In the genomic region with DNA sequence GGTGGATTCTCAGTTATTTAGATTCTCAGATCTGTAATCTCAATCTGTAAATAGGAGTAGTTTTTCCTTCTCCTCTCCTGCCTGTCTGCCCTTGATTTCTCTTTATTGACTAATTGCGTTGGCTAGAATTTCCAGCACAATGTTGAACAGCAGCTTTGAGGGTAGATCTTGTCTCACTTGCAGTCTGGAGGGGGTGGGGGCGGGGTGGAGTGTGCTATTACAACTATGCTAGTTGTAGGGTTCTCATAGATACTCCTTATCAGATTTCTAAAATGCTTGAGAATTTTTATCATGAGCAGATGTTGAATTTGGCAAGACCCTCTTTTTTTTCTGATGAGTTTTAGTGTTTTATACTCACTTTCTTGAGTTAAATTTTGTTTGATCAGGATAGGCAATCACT, we compare ENCODE assay signal across 30 mouse cellular contexts. TPM values are rescaled to one million over a fixed set of nuclear protein-coding genes. Genes with fewer than 3 reads are reported as not detected.
DNase-seq lines count a peak whose midpoint lies in the region; ATAC-seq and TF ChIP-seq lines count a peak whose summit lies in the region.
"Had no signal": no experiment of that assay in that cellular context is flagged by ENCODE, and none has a peak within 500 bp of the region (broad histone marks: within the 10 kb centered on the region; RNA-seq: fewer than 3 reads in every experiment).

No protein-coding gene starts in this region.

- no peaks in the 10 kb centered on the region for H3K79me2 ChIP-seq in MEL (ENCODE audit: control insufficient read depth, insufficient read depth, low read length, poor library complexity)

- H3K36me3 ChIP-seq in lung, embryonic 16.5 days (ENCODE audit: control insufficient read depth, insufficient read depth, low read length): no peaks in the 10 kb centered on the region
- H3K36me3 ChIP-seq in MEL (ENCODE audit: control insufficient read depth in 1 of 2, insufficient read depth in 2 of 2, low read length in 2 of 2): peaks cover 0 to 8% of the 10 kb centered on the region in 2 experiments; a peak in 2 of 4 replicates
- H3K36me3 ChIP-seq in embryonic facial prominence, embryonic 14.5 days (ENCODE audit: control insufficient read depth, insufficient read depth, low read length): no peaks in the 10 kb centered on the region
- no peaks in the 10 kb centered on the region for H3K36me3 ChIP-seq in forebrain, postnatal 0 days (ENCODE audit: insufficient read depth)
- H3K36me3 ChIP-seq: embryonic facial prominence, embryonic 12.5 days; embryonic facial prominence, embryonic 15.5 days; forebrain, embryonic 10.5 days; forebrain, embryonic 12.5 days had no signal

- H3K27ac ChIP-seq in lung, embryonic 16.5 days (ENCODE audit: low read length): no peak overlapping the region
- no peak overlapping the region for H3K27ac ChIP-seq in MEL (ENCODE audit: control insufficient read depth, low read depth, low read length)
- no peak overlapping the region for H3K27ac ChIP-seq in embryonic facial prominence, embryonic 14.5 days (replicated peaks; ENCODE audit: low read depth, low read length)
- no peak overlapping the region for H3K27ac ChIP-seq in forebrain, postnatal 0 days (ENCODE audit: low read depth, low read length)
- H3K27ac ChIP-seq: embryonic facial prominence, embryonic 12.5 days; embryonic facial prominence, embryonic 15.5 days; forebrain, embryonic 10.5 days; forebrain, embryonic 12.5 days had no signal

- ATAC-seq in lung, embryonic 16.5 days (ENCODE audit: low read depth): peak; percentile 59; the same call in 1 of the 2 replicates
- ATAC-seq in embryonic facial prominence, embryonic 14.5 days (ENCODE audit: low read depth): no peak
- no peak for ATAC-seq in forebrain, postnatal 0 days
- ATAC-seq: activated CD4-positive, CD25-positive, alpha-beta regulatory T cell, adult 4 months; forebrain, embryonic 14.5 days; forebrain, embryonic 16.5 days; Patski had no signal

- TF ChIP-seq EP300 in MEL (IDR thresholded peaks at IDR 0.05; ENCODE audit: low read depth in 1 of 2, low read length in 2 of 2): no peak

- H3K4me1 ChIP-seq in lung, embryonic 16.5 days (replicated peaks; ENCODE audit: control insufficient read depth, insufficient read depth, low read length): no peaks in the 10 kb centered on the region
- H3K4me1 ChIP-seq in MEL (ENCODE audit: control insufficient read depth in 1 of 2, insufficient read depth in 2 of 2, low read length in 2 of 2): peaks cover 0 to 11% of the 10 kb centered on the region in 2 experiments; a peak in 2 of 4 replicates
- no peaks in the 10 kb centered on the region for H3K4me1 ChIP-seq in embryonic facial prominence, embryonic 14.5 days (ENCODE audit: control insufficient read depth, insufficient read depth, low read length)
- no peaks in the 10 kb centered on the region for H3K4me1 ChIP-seq in forebrain, postnatal 0 days (ENCODE audit: insufficient read depth)
- H3K4me1 ChIP-seq: embryonic facial prominence, embryonic 12.5 days; embryonic facial prominence, embryonic 15.5 days; forebrain, embryonic 10.5 days; forebrain, embryonic 12.5 days had no signal

- TF ChIP-seq CTCF in MEL (IDR thresholded peaks at IDR 0.05 in 2 of 3, conservative IDR thresholded peaks at IDR 0.05 in 1 of 3; ENCODE audit: control insufficient read depth in 1 of 3, insufficient read depth in 1 of 3, low read depth in 2 of 3, low read length in 3 of 3, poor library complexity in 1 of 3, severe bottlenecking in 1 of 3): no peak
- TF ChIP-seq CTCF in forebrain, postnatal 0 days (IDR thresholded peaks at IDR 0.05; ENCODE audit: low read depth): no peak

- H3K4me2 ChIP-seq in lung, embryonic 16.5 days (ENCODE audit: low read depth, low read length): no peak overlapping the region
- no peak overlapping the region for H3K4me2 ChIP-seq in embryonic facial prominence, embryonic 14.5 days (ENCODE audit: low read depth, low read length)
- no peak overlapping the region for H3K4me2 ChIP-seq in forebrain, postnatal 0 days (ENCODE audit: low read depth)
- H3K4me2 ChIP-seq: embryonic facial prominence, embryonic 12.5 days; embryonic facial prominence, embryonic 15.5 days; forebrain, embryonic 12.5 days had no signal

- no peak for TF ChIP-seq POLR2A in MEL (IDR thresholded peaks at IDR 0.05; ENCODE audit: control insufficient read depth in 1 of 2, insufficient read depth in 1 of 2, low read depth in 1 of 2, low read length in 2 of 2, poor library complexity in 1 of 2)

- H3K27me3 ChIP-seq in lung, embryonic 16.5 days (ENCODE audit: control insufficient read depth, insufficient read depth, low read depth, low read length): no peaks in the 10 kb centered on the region
- no peaks in the 10 kb centered on the region for H3K27me3 ChIP-seq in MEL (ENCODE audit: control insufficient read depth in 1 of 2, insufficient read depth in 2 of 2, low read length in 2 of 2)
- no peaks in the 10 kb centered on the region for H3K27me3 ChIP-seq in embryonic facial prominence, embryonic 14.5 days (replicated peaks; ENCODE audit: control insufficient read depth, insufficient read depth, low read length)
- no peaks in the 10 kb centered on the region for H3K27me3 ChIP-seq in forebrain, postnatal 0 days (ENCODE audit: insufficient read depth, low read length)
- H3K27me3 ChIP-seq: embryonic facial prominence, embryonic 12.5 days; embryonic facial prominence, embryonic 15.5 days; forebrain, embryonic 12.5 days had no signal

- 45% methylated on average over 2 of the region's 2 CpGs for WGBS in lung, embryonic 16.5 days
- 56% methylated on average over 2 of the region's 2 CpGs for WGBS in embryonic facial prominence, embryonic 14.5 days
- 65% methylated on average over 2 of the region's 2 CpGs for WGBS in forebrain, postnatal 0 days

- TF ChIP-seq RAD21 in MEL (IDR thresholded peaks at IDR 0.05; ENCODE audit: low read depth, low read length): no peak

- no peaks in the 10 kb centered on the region for H3K9me3 ChIP-seq in lung, embryonic 16.5 days (ENCODE audit: control insufficient read depth, low read length)
- H3K9me3 ChIP-seq in MEL (replicated peaks; ENCODE audit: insufficient read depth, low read length): no peaks in the 10 kb centered on the region
- no peaks in the 10 kb centered on the region for H3K9me3 ChIP-seq in embryonic facial prominence, embryonic 14.5 days (ENCODE audit: control insufficient read depth, low read length)
- no peaks in the 10 kb centered on the region for H3K9me3 ChIP-seq in forebrain, postnatal 0 days (ENCODE audit: low read length)
- H3K9me3 ChIP-seq: embryonic facial prominence, embryonic 12.5 days; embryonic facial prominence, embryonic 15.5 days; forebrain, embryonic 10.5 days; forebrain, embryonic 12.5 days had no signal

- no peak overlapping the region for H3K4me3 ChIP-seq in lung, embryonic 16.5 days (ENCODE audit: low read length)
- H3K4me3 ChIP-seq in MEL (ENCODE audit: control insufficient read depth in 1 of 2, insufficient read depth in 1 of 2, low read depth in 2 of 2, low read length in 2 of 2): peak overlapping the region; percentile 25 to 28; a peak in 2 of 4 replicates
- no peak overlapping the region for H3K4me3 ChIP-seq in embryonic facial prominence, embryonic 14.5 days (ENCODE audit: low read depth, low read length)
- H3K4me3 ChIP-seq in forebrain, postnatal 0 days (ENCODE audit: low read depth, low read length): no peak overlapping the region
- H3K4me3 ChIP-seq: embryonic facial prominence, embryonic 12.5 days; embryonic facial prominence, embryonic 15.5 days; erythroblast, embryonic 14.5 days; forebrain, embryonic 10.5 days; forebrain, embryonic 12.5 days had no signal

- no peak for DNase-seq in lung, postnatal 14 days
- DNase-seq in MEL (ENCODE audit: low read depth, low spot score): peak; percentile 19
- DNase-seq in embryonic facial prominence, embryonic 14.5 days (ENCODE audit: low spot score): peak; percentile 11
- no peak for DNase-seq in MN1 (ENCODE audit: low spot score)
- DNase-seq in forebrain, postnatal 0 days: no peak
- DNase-seq: adrenal gland, adult 8-10 months; adrenal gland, postnatal 14 days; adrenal gland, postnatal 36 days; cerebellum, adult 11 months; cerebellum, adult 18-20 months; cerebellum, adult 8-10 months; cerebellum, adult 9-11 months; cerebellum, postnatal 14 days; cerebellum, postnatal 36 days; embryo, embryonic 11 days had no signal

- no peak overlapping the region for H3K9ac ChIP-seq in lung, embryonic 16.5 days (ENCODE audit: low read length)
- no peak overlapping the region for H3K9ac ChIP-seq in MEL (ENCODE audit: control insufficient read depth, low read depth, low read length, poor library complexity, severe bottlenecking)
- H3K9ac ChIP-seq in embryonic facial prominence, embryonic 14.5 days (ENCODE audit: low read depth, low read length): no peak overlapping the region
- no peak overlapping the region for H3K9ac ChIP-seq in forebrain, postnatal 0 days
- H3K9ac ChIP-seq: embryonic facial prominence, embryonic 12.5 days; embryonic facial prominence, embryonic 15.5 days; forebrain, embryonic 12.5 days had no signal

RNA-seq across cellular contexts. Expression of gene Iqcf5, which starts 5.1 kb away (rescaled TPM):
- polyA plus RNA-seq in lung, embryonic 16.5 days (2015; fragmentation: Nextera tagmentation; extraction: Ambion mirVana): not detected in 2 replicates
- 0.81 and 1.0 TPM in 2 replicates for total RNA-seq in MEL (2012; rRNA removed)
- polyA plus RNA-seq in MEL (2012; ENCODE audit: insufficient read depth in 1 of 2, insufficient read length in 2 of 2, low read depth in 1 of 2, low replicate concordance in 2 of 2, missing spikeins in 1 of 2): 1 to 10 TPM in 1 of 2 experiments, not detected in 1; 1.5 TPM
- not detected in 2 replicates for polyA plus RNA-seq in embryonic facial prominence, embryonic 14.5 days (2014; fragmentation: Nextera tagmentation; extraction: Ambion mirVana)
- not detected in 2 replicates for total RNA-seq in forebrain, postnatal 0 days (2014; rRNA removed)
- 0.41 TPM in 1 of 2 replicates, not detected in the other for polyA plus RNA-seq in forebrain, postnatal 0 days (2015; fragmentation: Nextera tagmentation; extraction: Ambion mirVana)
- total RNA-seq: adrenal gland, adult 18-20 months; adrenal gland, adult 8-10 months; adrenal gland, postnatal 14 days; adrenal gland, postnatal 36 days; common myeloid progenitor, adult 5-6 weeks had no signal
- polyA plus RNA-seq: activated CD4-positive, CD25-positive, alpha-beta regulatory T cell, adult 4 months; brain, embryonic 14.5 days; C2C12; embryonic facial prominence, embryonic 12.5 days; embryonic facial prominence, embryonic 15.5 days; erythroblast, embryonic 14.5 days; forebrain, embryonic 10.5 days; forebrain, embryonic 12.5 days; forebrain, embryonic 14.5 days; forebrain, embryonic 16.5 days; Patski had no signal

RNA-seq across cellular contexts. Expression of gene Iqcf1, which starts 19.7 kb away (rescaled TPM):
- polyA plus RNA-seq in lung, embryonic 16.5 days (2015; fragmentation: Nextera tagmentation; extraction: Ambion mirVana): not detected in 2 replicates
- 0.39 TPM in 1 of 2 replicates, not detected in the other for total RNA-seq in MEL (2012; rRNA removed)
- polyA plus RNA-seq in MEL (2012; ENCODE audit: insufficient read depth in 1 of 2, insufficient read length in 2 of 2, low read depth in 1 of 2, low replicate concordance in 2 of 2, missing spikeins in 1 of 2): under 1 TPM in 1 of 2 experiments, not detected in 1; 0.52 TPM
- not detected in 2 replicates for polyA plus RNA-seq in embryonic facial prominence, embryonic 14.5 days (2014; fragmentation: Nextera tagmentation; extraction: Ambion mirVana)
- total RNA-seq in forebrain, postnatal 0 days (2014; rRNA removed): not detected in 2 replicates
- polyA plus RNA-seq in forebrain, postnatal 0 days (2015; fragmentation: Nextera tagmentation; extraction: Ambion mirVana): not detected in 2 replicates
- total RNA-seq: adrenal gland, adult 18-20 months; adrenal gland, adult 8-10 months; adrenal gland, postnatal 14 days; adrenal gland, postnatal 36 days; common myeloid progenitor, adult 5-6 weeks had no signal
- polyA plus RNA-seq: activated CD4-positive, CD25-positive, alpha-beta regulatory T cell, adult 4 months; brain, embryonic 14.5 days; embryonic facial prominence, embryonic 12.5 days; embryonic facial prominence, embryonic 15.5 days; erythroblast, embryonic 14.5 days; forebrain, embryonic 10.5 days; forebrain, embryonic 12.5 days; forebrain, embryonic 14.5 days; forebrain, embryonic 16.5 days; Patski had no signal

RNA-seq across cellular contexts. Expression of gene Iqcf3, which starts 42.0 kb away (rescaled TPM):
- polyA plus RNA-seq in lung, embryonic 16.5 days (2015; fragmentation: Nextera tagmentation; extraction: Ambion mirVana): not detected in 2 replicates
- total RNA-seq in MEL (2012; rRNA removed): not detected in 2 replicates
- polyA plus RNA-seq in MEL (2012; ENCODE audit: insufficient read depth in 1 of 2, insufficient read length in 2 of 2, low read depth in 1 of 2, low replicate concordance in 2 of 2, missing spikeins in 1 of 2): not detected
- not detected in 2 replicates for polyA plus RNA-seq in embryonic facial prominence, embryonic 14.5 days (2014; fragmentation: Nextera tagmentation; extraction: Ambion mirVana)
- total RNA-seq in forebrain, postnatal 0 days (2014; rRNA removed): not detected in 2 replicates
- not detected in 2 replicates for polyA plus RNA-seq in forebrain, postnatal 0 days (2015; fragmentation: Nextera tagmentation; extraction: Ambion mirVana)
- total RNA-seq: adrenal gland, adult 18-20 months; adrenal gland, adult 8-10 months; adrenal gland, postnatal 14 days; adrenal gland, postnatal 36 days; common myeloid progenitor, adult 5-6 weeks; ES-E14 had no signal
- polyA plus RNA-seq: activated CD4-positive, CD25-positive, alpha-beta regulatory T cell, adult 4 months; brain, embryonic 14.5 days; C2C12; embryonic facial prominence, embryonic 12.5 days; embryonic facial prominence, embryonic 15.5 days; erythroblast, embryonic 14.5 days; forebrain, embryonic 10.5 days; forebrain, embryonic 12.5 days; forebrain, embryonic 14.5 days; forebrain, embryonic 16.5 days; Patski had no signal

RNA-seq across cellular contexts. Expression of gene Parp3, which starts 42.7 kb away (rescaled TPM):
- 4.7 and 6.0 TPM in 2 replicates for polyA plus RNA-seq in lung, embryonic 16.5 days (2015; fragmentation: Nextera tagmentation; extraction: Ambion mirVana)
- 1.4 and 2.2 TPM in 2 replicates for total RNA-seq in MEL (2012; rRNA removed)
- polyA plus RNA-seq in MEL (2012; ENCODE audit: insufficient read depth in 1 of 2, insufficient read length in 2 of 2, low read depth in 1 of 2, low replicate concordance in 2 of 2, missing spikeins in 1 of 2): 1 to 10 TPM in 1 of 2 experiments, not detected in 1; 5.0 TPM
- polyA plus RNA-seq in embryonic facial prominence, embryonic 14.5 days (2014; fragmentation: Nextera tagmentation; extraction: Ambion mirVana): 5.5 and 6.2 TPM in 2 replicates
- total RNA-seq in forebrain, postnatal 0 days (2014; rRNA removed): 2.2 and 6.2 TPM in 2 replicates
- polyA plus RNA-seq in forebrain, postnatal 0 days (2015; fragmentation: Nextera tagmentation; extraction: Ambion mirVana): 1.4 and 1.7 TPM in 2 replicates

RNA-seq across cellular contexts. Expression of gene Rrp9, which starts 43.7 kb away (rescaled TPM):
- polyA plus RNA-seq in lung, embryonic 16.5 days (2015; fragmentation: Nextera tagmentation; extraction: Ambion mirVana): 39.4 and 39.8 TPM in 2 replicates
- total RNA-seq in MEL (2012; rRNA removed): 226 and 315 TPM in 2 replicates
- polyA plus RNA-seq in MEL (2012; ENCODE audit: insufficient read depth in 1 of 2, insufficient read length in 2 of 2, low read depth in 1 of 2, low replicate concordance in 2 of 2, missing spikeins in 1 of 2): 100 to 1,000 TPM in 1 of 2 experiments, not detected in 1; 395 TPM
- polyA plus RNA-seq in embryonic facial prominence, embryonic 14.5 days (2014; fragmentation: Nextera tagmentation; extraction: Ambion mirVana): 35.0 and 43.5 TPM in 2 replicates
- 45.6 and 52.9 TPM in 2 replicates for total RNA-seq in forebrain, postnatal 0 days (2014; rRNA removed)
- 46.5 and 47.3 TPM in 2 replicates for polyA plus RNA-seq in forebrain, postnatal 0 days (2015; fragmentation: Nextera tagmentation; extraction: Ambion mirVana)

Comparison
In these comparisons a context has a peak if more than half of its experiments do, and no peak if none do; other contexts are left out.
1. H3K4me3 ChIP-seq: peak in MEL (2 of 2); none in lung, embryonic 16.5 days (single experiment), embryonic facial prominence, embryonic 14.5 days (single experiment) and forebrain, postnatal 0 days (single experiment).
2. DNase-seq: peak in MEL (single experiment) and embryonic facial prominence, embryonic 14.5 days (single experiment); none in lung, postnatal 14 days (single experiment), MN1 (single experiment) and forebrain, postnatal 0 days (single experiment).